Mouse (Mus musculus) heart, postnatal 0 days (tissue): ENCODE data around the gene Yod1.

Source experiments
- CTCF ChIP-seq: IDR thresholded peaks from 2 replicates; pipeline ENCODE4 v1.5.1; 2016; ENCODE audit warnings: antibody characterized with exemption, control low read depth, low read depth
- EP300 ChIP-seq: IDR thresholded peaks from 2 replicates; pipeline ENCODE4 v1.6.1; 2016; ENCODE audit warnings: antibody characterized with exemption, low read depth

- TF ChIP-seq CTCF (no peak), EP300 (no peak)
Observed at GRCm38 (mm10) chr1:130678551-130678950, 38.6 kb upstream of the Yod1 start.
